Mouse (Mus musculus) liver, adult 2 months (tissue): ENCODE data around the gene Gtf2h4.

Experiments used
- CTCF ChIP-seq: fragments of 200-500 bp; IDR thresholded peaks from 2 replicates; pipeline ENCODE4 v1.5.1; 2011; ENCODE audit warnings: low read depth, low read length, control low read depth
- POLR2A ChIP-seq: fragments of 200-500 bp; IDR thresholded peaks from 2 replicates; pipeline ENCODE4 v1.6.1; 2011; ENCODE audit warnings: low read length, control low read depth; ENCODE audit not compliant: insufficient read depth; ENCODE audit errors: extremely low read depth

- TF ChIP-seq POLR2A (no peak), CTCF (no peak)
These were observed 20.4 kb upstream of the Gtf2h4 start for GRCm38 (mm10) chr17:35693906-35694305.
